Mouse (Mus musculus) cerebellum, adult 9-10 months (tissue): ENCODE results near the gene Farp2.
"Not testable (repeated sequence)": the region's sequence is repeated elsewhere in the genome, so short reads cannot be mapped to it uniquely, and the experiment has no call there.

Experiments
- DNase-seq: peaks from one replicate; pipeline ENCODE4 v3.0.0; 2022

The Farp2 gene

GRCm38 (mm10) chr1:93636211-93636897 is 124.5 kb downstream of the Farp2 start:
- DNase-seq, result no peak

GRCm38 (mm10) chr1:93641978-93642377 is 130.1 kb downstream of the Farp2 start:
- DNase-seq, result no peak

GRCm38 (mm10) chr1:93642692-93643091 is 130.8 kb downstream of the Farp2 start:
- no peak for DNase-seq

GRCm38 (mm10) chr1:93649604-93650172 is 137.8 kb downstream of the Farp2 start:
- DNase-seq, result no peak

- no peak for DNase-seq
Observed at GRCm38 (mm10) chr1:93654275-93654674, 142.4 kb downstream of the Farp2 start.

GRCm38 (mm10) chr1:93654798-93655197 is 142.9 kb downstream of the Farp2 start:
- no peak for DNase-seq

- DNase-seq, result no peak
Observed at GRCm38 (mm10) chr1:93656325-93657024, 144.6 kb downstream of the Farp2 start.

GRCm38 (mm10) chr1:93657025-93657360 is 145.1 kb downstream of the Farp2 start:
- DNase-seq, result no peak

- DNase-seq, result not testable (repeated sequence)
Observed at GRCm38 (mm10) chr1:93658559-93658958, 146.7 kb downstream of the Farp2 start, which contains the start of gene Stk25. Gene Stk25, minus strand, starts transcription at chr1:93658659.

- DNase-seq, result no peak
Observed at GRCm38 (mm10) chr1:93667760-93668400, 156.0 kb downstream of the Farp2 start.

- DNase-seq, result peak; percentile 53
Observed at GRCm38 (mm10) chr1:93668791-93669548, 157.1 kb downstream of the Farp2 start.

GRCm38 (mm10) chr1:93669941-93670340 is 158.1 kb downstream of the Farp2 start:
- DNase-seq, result no peak
